Mouse (Mus musculus) gastrocnemius, adult 2 months (tissue): Measurements from ENCODE around the gene Kcnn4. TPM values are rescaled to one million over a fixed set of nuclear protein-coding genes. Genes with fewer than 3 reads are reported as not detected.

Experiments used
- DNase-seq: peaks from one replicate; pipeline ENCODE4 v3.0.0; 2022
- H3K27ac ChIP-seq: fragments of 200-600 bp; 2 replicates; pipeline ENCODE4 v1.8.1; 2022; ENCODE audit warnings: mild to moderate bottlenecking
- H3K4me3 ChIP-seq: fragments of 200-600 bp; 2 replicates; pipeline ENCODE4 v1.8.1; 2022; ENCODE audit warnings: mild to moderate bottlenecking, moderate library complexity
- CTCF ChIP-seq: fragments of 200-600 bp; IDR thresholded peaks from 2 replicates; pipeline ENCODE4 v1.8.1; 2022; ENCODE audit warnings: antibody characterized with exemption, mild to moderate bottlenecking, moderate library complexity
- intact Hi-C: fragments of 180-260 bp; cut with DNase I; formaldehyde crosslinking; loops from one replicate; pipeline ENCODE4 v1.15.1; 2025
- microRNA-seq: library from miRNA; unstranded; fragments of <30 nt; microRNA quantifications from one replicate; pipeline ENCODE4 v1.2.0, GENCODE M21; 2021
- total RNA-seq, 2 experiments: library from RNA; stranded (reverse); gene quantifications; 2 replicates each; pipeline ENCODE4 v1.2.3; 2021

Gene Kcnn4
- total RNA-seq, 2 experiments from 2014 or later = 0.25 to 0.64 TPM

- no peak for TF ChIP-seq CTCF
- Histone ChIP-seq H3K27ac (no peak overlapping the region), H3K4me3 (no peak overlapping the region)
- intact Hi-C loops = no loop called here
- DNase-seq = no peak
Measured at GRCm38 (mm10) chr7:24425919-24426318, 55.9 kb downstream of the Kcnn4 start.

- TF ChIP-seq CTCF = no peak
- intact Hi-C loops = no loop called here
- no peak overlapping the region for H3K4me3 ChIP-seq
- H3K27ac ChIP-seq = no peak overlapping the region
- no peak for DNase-seq
Measured at GRCm38 (mm10) chr7:24427168-24427567, 57.1 kb downstream of the Kcnn4 start.

GRCm38 (mm10) chr7:24428725-24429124 is 58.7 kb downstream of the Kcnn4 start:
- DNase-seq = no peak
- intact Hi-C loops = no loop called here
- no peak for TF ChIP-seq CTCF
- Histone ChIP-seq H3K27ac (peak overlapping the region; percentile 87), H3K4me3 (no peak overlapping the region)

- intact Hi-C loops = no loop called here
- TF ChIP-seq CTCF = no peak
- DNase-seq = peak; percentile 74
- H3K4me3 ChIP-seq = peak overlapping the region; percentile 26; the same call in 1 of the 2 replicates
- peak overlapping the region; percentile 87 for H3K27ac ChIP-seq
Measured at GRCm38 (mm10) chr7:24429413-24430112, 59.5 kb downstream of the Kcnn4 start.

- DNase-seq = no peak
- intact Hi-C loops = no loop called here
- peak overlapping the region; percentile 87 for H3K27ac ChIP-seq
- no peak overlapping the region for H3K4me3 ChIP-seq
- no peak for TF ChIP-seq CTCF
Measured at GRCm38 (mm10) chr7:24430551-24431345, 60.7 kb downstream of the Kcnn4 start.

- Histone ChIP-seq H3K27ac (no peak overlapping the region), H3K4me3 (no peak overlapping the region)
- DNase-seq = no peak
- intact Hi-C loops = no loop called here
- TF ChIP-seq CTCF = no peak
Measured at GRCm38 (mm10) chr7:24431713-24432112, 61.6 kb downstream of the Kcnn4 start.

- DNase-seq = no peak
- TF ChIP-seq CTCF = no peak
- intact Hi-C loops = no loop called here
- no peak overlapping the region for H3K27ac ChIP-seq
- H3K4me3 ChIP-seq = no peak overlapping the region
Measured at GRCm38 (mm10) chr7:24435305-24435704, 65.2 kb downstream of the Kcnn4 start.

Small RNAs within 50 kb of the gene (microRNA-seq; reads per million reads assigned to microRNA genes)
- gene Gm27592 = not detected

Other genes with a start within 250 kb of the Kcnn4 start
- gene Zfp235, start 236.1 kb upstream of the Kcnn4 start, total RNA-seq = 1 to 10 TPM; 3.7 to 5.1 TPM
- gene Zfp114, start 195.2 kb upstream of the Kcnn4 start, total RNA-seq = under 1 TPM in 1 of 2 experiments, not detected in 1; 0.56 TPM
- gene Zfp111, start 158.8 kb upstream of the Kcnn4 start, total RNA-seq = 1 to 10 TPM; 3.3 to 3.6 TPM
- 1 to 10 TPM; 2.4 TPM for gene Zfp109, start 132.7 kb upstream of the Kcnn4 start, total RNA-seq
- gene Zfp108, start 115.5 kb upstream of the Kcnn4 start, total RNA-seq = 1 to 10 TPM; 1.9 to 2.3 TPM
- 1 to 10 TPM; 4.3 to 5.9 TPM for gene Zfp93, start 99.8 kb upstream of the Kcnn4 start, total RNA-seq
- 1 to 10 TPM; 2.6 to 4.1 TPM for gene Zfp61, start 69.0 kb upstream of the Kcnn4 start, total RNA-seq
- gene Zfp94, start 53.6 kb upstream of the Kcnn4 start, total RNA-seq = 1 to 10 TPM; 2.4 to 2.5 TPM
- gene Tescl, start 36.3 kb upstream of the Kcnn4 start, total RNA-seq = not detected
- gene Lypd5, start 21.1 kb upstream of the Kcnn4 start, total RNA-seq = not detected
- gene Smg9, start 29.4 kb downstream of the Kcnn4 start, total RNA-seq = 10 to 100 TPM in 1 of 2 experiments, 1 to 10 TPM in 1; 9.4 to 10.2 TPM
- not detected for gene Irgc1, start 82.0 kb downstream of the Kcnn4 start, total RNA-seq
- gene Plaur, start 92.2 kb downstream of the Kcnn4 start, total RNA-seq = 1 to 10 TPM in 1 of 2 experiments, under 1 TPM in 1; 0.89 to 1.3 TPM
- 1 to 10 TPM; 2.4 to 2.8 TPM for gene Cadm4, start 111.8 kb downstream of the Kcnn4 start, total RNA-seq
- gene Zfp428, start 136.7 kb downstream of the Kcnn4 start, total RNA-seq = 1 to 10 TPM; 3.5 to 6.5 TPM
- not detected for gene AC161166.1, start 142.2 kb downstream of the Kcnn4 start, total RNA-seq
- 10 to 100 TPM; 11.5 to 16.1 TPM for gene Irgq, start 160.4 kb downstream of the Kcnn4 start, total RNA-seq
- not detected for gene Pinlyp, start 175.9 kb downstream of the Kcnn4 start, total RNA-seq
- 10 to 100 TPM; 18.3 to 18.5 TPM for gene Xrcc1, start 176.0 kb downstream of the Kcnn4 start, total RNA-seq
- 10 to 100 TPM; 22.0 to 27.4 TPM for gene Ethe1, start 217.3 kb downstream of the Kcnn4 start, total RNA-seq
- gene Zfp575, start 217.4 kb downstream of the Kcnn4 start, total RNA-seq = under 1 TPM in 1 of 2 experiments, not detected in 1; 0.17 TPM
- under 1 TPM; 0.54 to 0.59 TPM for gene Phldb3, start 240.5 kb downstream of the Kcnn4 start, total RNA-seq